Mouse (Mus musculus) forebrain, embryonic 15.5 days (tissue): ENCODE measurements around the gene Spats2l. TPM values are rescaled to one million over a fixed set of nuclear protein-coding genes. Genes with fewer than 3 reads are reported as not detected.

Experiments
- ATAC-seq: fragments of 200-750 bp; cut with Nextera tagmentation; replicated peaks from 2 replicates; pipeline ENCODE4 v1.8.0; 2017; ENCODE audit warnings: mild to moderate bottlenecking, moderate TSS enrichment, moderate library complexity
- H3K27ac ChIP-seq: fragments of 300-500 bp; sonication (generic); replicated peaks from 2 replicates; pipeline ENCODE4 v1.5.1; 2015; ENCODE audit warnings: mild to moderate bottlenecking, inconsistent platforms
- H3K27me3 ChIP-seq: fragments of 300-500 bp; sonication (generic); 2 replicates; pipeline ENCODE4 v1.6.1; 2015; ENCODE audit warnings: inconsistent platforms
- H3K36me3 ChIP-seq: fragments of 300-500 bp; sonication (generic); 2 replicates; pipeline ENCODE4 v1.6.1; 2015; ENCODE audit warnings: mild to moderate bottlenecking, inconsistent platforms
- H3K4me1 ChIP-seq: fragments of 300-500 bp; sonication (generic); 2 replicates; pipeline ENCODE4 v1.6.1; 2015; ENCODE audit warnings: inconsistent platforms
- H3K4me2 ChIP-seq: fragments of 300-500 bp; sonication (generic); replicated peaks from 2 replicates; pipeline ENCODE4 v1.6.1; 2015; ENCODE audit warnings: mild to moderate bottlenecking, inconsistent platforms
- H3K4me3 ChIP-seq: fragments of 300-500 bp; sonication (generic); 2 replicates; pipeline ENCODE4 v1.5.1; 2015; ENCODE audit warnings: mild to moderate bottlenecking, inconsistent platforms
- H3K9ac ChIP-seq: fragments of 300-500 bp; sonication (generic); replicated peaks from 2 replicates; pipeline ENCODE4 v1.6.1; 2015; ENCODE audit warnings: mild to moderate bottlenecking, inconsistent platforms
- H3K9me3 ChIP-seq: fragments of 300-500 bp; sonication (generic); 2 replicates; pipeline ENCODE4 v1.6.1; 2016; ENCODE audit warnings: inconsistent platforms
- WGBS: fragments of 180-500 bp; shearing (Covaris S2); methylation state at CpG from one replicate; pipeline ENCODE4 v1.1.7; 2015; ENCODE audit warnings: mixed read lengths; 5-methylcytosine and 5-hydroxymethylcytosine counted together
- polyA plus RNA-seq: library from polyadenylated mRNA; unstranded; fragments of >200 nt; fragmentation: Nextera tagmentation; extraction: Ambion mirVana; gene quantifications from 2 replicates; pipeline ENCODE4 v1.2.1, GENCODE M21; 2015

Gene Spats2l
- polyA plus RNA-seq, 1 experiment from 2014 or later: 50.6 TPM

GRCm38 (mm10) chr1:57952509-57952908, 178.5 kb downstream of the Spats2l start:
- no peaks in the 10 kb centered on the region for H3K27me3 ChIP-seq
- no peaks in the 10 kb centered on the region for H3K9me3 ChIP-seq
- H3K9ac ChIP-seq: no peak overlapping the region
- peaks cover 14% of the 10 kb centered on the region for H3K36me3 ChIP-seq
- no peak overlapping the region for H3K4me3 ChIP-seq
- H3K4me2 ChIP-seq: no peak overlapping the region
- H3K4me1 ChIP-seq: peaks cover 4% of the 10 kb centered on the region; the same call in 1 of the 2 replicates
- WGBS: 97% methylated on average over 4 of the region's 4 CpGs
- ATAC-seq: no peak
- no peak overlapping the region for H3K27ac ChIP-seq

DNA sequence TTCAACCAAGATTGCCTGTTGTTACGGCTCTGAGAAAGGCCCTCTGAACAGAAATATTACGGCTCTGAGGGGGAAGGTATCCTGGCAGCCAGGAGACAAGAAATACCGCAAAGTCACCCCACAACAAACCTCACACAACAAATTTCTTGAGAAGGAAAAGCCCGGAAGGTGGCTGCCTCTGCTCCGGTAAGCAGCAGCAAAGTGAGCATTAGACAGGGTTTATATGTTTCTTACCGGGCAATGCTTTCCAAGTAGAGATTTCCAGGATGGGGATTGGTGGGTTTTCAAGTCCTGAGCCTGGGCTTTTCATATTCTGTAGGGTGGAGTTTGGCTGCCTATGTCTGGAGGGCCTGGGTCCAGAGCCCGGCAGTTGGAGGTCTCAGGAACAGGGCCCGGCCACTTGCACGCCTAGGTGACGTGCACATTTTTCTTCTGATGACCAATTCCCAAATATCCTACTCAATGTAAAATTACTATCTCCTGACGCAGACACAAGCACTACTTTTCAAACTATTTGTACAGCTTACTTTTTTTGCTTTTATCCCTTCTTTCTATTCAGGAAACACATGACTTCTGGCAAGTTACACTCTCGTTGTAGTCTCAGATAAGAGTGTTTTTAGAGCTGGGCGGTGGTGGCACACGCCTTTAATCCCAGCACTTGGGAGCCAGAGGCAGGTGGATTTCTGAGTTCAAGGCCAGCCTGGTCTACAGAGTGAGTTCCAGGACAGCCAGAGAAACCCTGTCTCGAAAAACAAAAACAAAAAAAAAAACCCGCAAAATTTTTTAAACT, 179.8 kb downstream of the Spats2l start:
- H3K27ac ChIP-seq: no peak overlapping the region
- H3K4me3 ChIP-seq: no peak overlapping the region
- no peaks in the 10 kb centered on the region for H3K9me3 ChIP-seq
- WGBS: 89% methylated on average over 16 of the region's 16 CpGs
- no peaks in the 10 kb centered on the region for H3K27me3 ChIP-seq
- no peak overlapping the region for H3K9ac ChIP-seq
- H3K4me1 ChIP-seq: peaks cover 3% of the 10 kb centered on the region; the same call in 1 of the 2 replicates
- peaks cover 14% of the 10 kb centered on the region for H3K36me3 ChIP-seq
- H3K4me2 ChIP-seq: no peak overlapping the region
- ATAC-seq: no peak

DNA sequence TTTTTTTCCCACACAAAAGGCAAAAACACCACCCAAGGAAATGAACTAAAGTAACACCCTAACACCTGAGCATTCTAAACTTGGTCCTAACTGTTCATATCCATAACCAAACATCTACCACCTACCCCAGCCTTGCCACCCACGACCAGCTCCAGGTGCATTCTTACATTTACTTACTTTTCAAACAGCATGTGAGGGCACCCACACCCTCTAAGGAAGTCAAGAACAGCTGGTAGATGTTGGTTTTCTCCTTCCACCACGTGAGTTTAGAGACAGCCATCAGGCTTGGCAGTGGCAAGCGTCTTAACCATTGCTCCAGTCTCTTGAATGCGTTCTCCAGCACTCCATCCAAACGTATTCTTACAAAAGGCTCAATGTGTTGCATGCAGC, 180.4 kb downstream of the Spats2l start:
- H3K9me3 ChIP-seq: no peaks in the 10 kb centered on the region
- H3K27me3 ChIP-seq: no peaks in the 10 kb centered on the region
- WGBS: 87% methylated on average over 5 of the region's 5 CpGs
- peaks cover 14% of the 10 kb centered on the region for H3K36me3 ChIP-seq
- H3K4me3 ChIP-seq: no peak overlapping the region
- H3K4me1 ChIP-seq: no peaks in the 10 kb centered on the region
- no peak overlapping the region for H3K9ac ChIP-seq
- no peak overlapping the region for H3K27ac ChIP-seq
- H3K4me2 ChIP-seq: no peak overlapping the region
- ATAC-seq: no peak

GRCm38 (mm10) chr1:57955774-57956173, 181.8 kb downstream of the Spats2l start:
- Histone ChIP-seq H3K9me3 (no peaks in the 10 kb centered on the region), H3K36me3 (peaks cover 16% of the 10 kb centered on the region), H3K9ac (no peak overlapping the region), H3K4me2 (no peak overlapping the region), H3K4me3 (no peak overlapping the region), H3K27ac (no peak overlapping the region), H3K4me1 (no peaks in the 10 kb centered on the region), H3K27me3 (no peaks in the 10 kb centered on the region)
- ATAC-seq: no peak
- 88% methylated on average over 1 of the region's 1 CpGs for WGBS

DNA sequence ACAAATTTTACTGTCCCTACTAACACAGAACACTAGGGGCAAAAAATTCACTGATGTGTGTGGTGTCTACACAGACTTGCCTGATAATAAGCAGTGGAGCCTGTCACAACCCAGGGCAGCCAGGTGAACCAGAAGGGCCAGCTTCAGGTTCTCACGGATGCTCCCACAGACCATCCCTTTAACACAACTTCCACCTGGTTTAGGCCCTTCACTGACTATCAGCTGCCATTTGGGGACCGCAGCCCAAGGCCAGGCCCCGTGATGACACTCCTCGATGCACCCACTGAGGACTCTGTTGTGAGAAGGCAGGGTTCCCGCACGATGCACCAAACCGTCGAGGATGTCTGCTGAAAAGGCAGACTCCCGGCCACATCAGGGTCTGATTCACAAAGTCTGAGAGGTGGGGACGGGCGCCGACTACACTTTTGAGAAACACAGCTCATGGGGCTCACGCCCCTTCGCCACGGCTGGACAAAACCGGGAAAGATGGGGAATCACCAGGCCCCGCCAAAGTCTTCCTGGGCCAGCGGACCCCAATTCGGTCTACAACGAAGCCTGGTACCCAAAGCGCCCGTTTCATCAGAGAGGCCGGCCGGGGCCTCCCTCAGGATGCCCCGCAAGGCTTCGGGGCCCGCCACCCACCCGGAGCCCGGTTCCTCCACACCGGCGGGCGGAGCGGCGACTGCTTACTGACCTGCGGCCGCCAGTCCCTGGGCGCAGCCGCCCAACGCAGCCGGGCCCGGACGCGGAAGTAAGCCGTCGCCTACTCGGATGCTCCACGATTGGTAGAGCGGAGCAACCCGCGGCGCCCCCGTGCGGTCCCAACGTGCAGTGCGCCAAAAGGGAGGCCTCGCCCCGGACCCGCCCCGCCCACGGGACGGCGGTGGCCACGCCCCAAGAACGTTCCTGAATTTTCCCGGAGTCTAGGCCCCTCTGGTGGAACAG, 195.6 kb downstream of the Spats2l start:
- peak; percentile 97 for ATAC-seq
- Histone ChIP-seq H3K27ac (peak overlapping the region; percentile 75), H3K9me3 (no peaks in the 10 kb centered on the region), H3K4me2 (peak overlapping the region; percentile 74), H3K4me1 (peaks cover 24% of the 10 kb centered on the region), H3K27me3 (no peaks in the 10 kb centered on the region), H3K36me3 (peaks cover 8% of the 10 kb centered on the region; the same call in 1 of the 2 replicates), H3K9ac (peak overlapping the region; percentile 84), H3K4me3 (peak overlapping the region; percentile 63)
- WGBS: under 1% methylated on average over 65 of the region's 65 CpGs

GRCm38 (mm10) chr1:57971588-57971987, 197.6 kb downstream of the Spats2l start:
- H3K4me1 ChIP-seq: peaks cover 24% of the 10 kb centered on the region
- no peak overlapping the region for H3K4me2 ChIP-seq
- H3K9me3 ChIP-seq: no peaks in the 10 kb centered on the region
- no peak for ATAC-seq
- no peak overlapping the region for H3K27ac ChIP-seq
- no peaks in the 10 kb centered on the region for H3K36me3 ChIP-seq
- no peak overlapping the region for H3K9ac ChIP-seq
- 87% methylated on average over 2 of the region's 2 CpGs for WGBS
- no peaks in the 10 kb centered on the region for H3K27me3 ChIP-seq
- H3K4me3 ChIP-seq: no peak overlapping the region

- Histone ChIP-seq H3K4me3 (no peak overlapping the region), H3K9ac (no peak overlapping the region), H3K36me3 (no peaks in the 10 kb centered on the region), H3K27me3 (no peaks in the 10 kb centered on the region), H3K27ac (no peak overlapping the region), H3K9me3 (no peaks in the 10 kb centered on the region), H3K4me1 (no peaks in the 10 kb centered on the region), H3K4me2 (no peak overlapping the region)
- 93% methylated on average over 3 of the region's 3 CpGs for WGBS
- ATAC-seq: no peak
Observed at GRCm38 (mm10) chr1:57976860-57977259, 202.9 kb downstream of the Spats2l start.

DNA sequence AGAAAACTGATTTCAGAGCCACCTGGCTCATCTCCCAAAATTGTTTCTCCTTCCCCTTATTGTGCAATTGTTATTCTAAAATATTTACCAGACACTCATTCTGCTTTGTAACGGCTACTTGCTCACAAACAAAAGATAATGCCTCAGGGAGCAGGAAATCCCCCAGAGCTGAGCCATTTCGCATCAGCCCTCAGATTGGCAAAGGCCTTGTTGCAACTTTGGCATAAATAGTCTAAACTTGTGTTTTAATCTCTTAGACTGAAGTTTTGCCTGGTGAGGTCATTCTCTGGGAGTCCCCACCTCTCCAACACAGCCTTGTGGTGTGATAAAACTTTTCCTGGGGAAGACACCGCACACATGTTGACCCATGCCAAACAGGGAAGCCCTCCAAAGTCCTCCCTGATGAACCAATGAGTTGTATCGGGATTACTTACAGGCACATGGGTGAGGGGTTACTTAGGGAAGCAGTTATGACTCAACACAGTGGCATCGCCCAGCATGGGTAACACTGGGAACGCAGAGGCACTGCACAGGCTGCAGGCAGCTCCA, 215.2 kb downstream of the Spats2l start:
- Histone ChIP-seq H3K36me3 (no peaks in the 10 kb centered on the region), H3K27ac (no peak overlapping the region), H3K9me3 (no peaks in the 10 kb centered on the region), H3K9ac (no peak overlapping the region), H3K4me1 (no peaks in the 10 kb centered on the region), H3K27me3 (no peaks in the 10 kb centered on the region), H3K4me3 (no peak overlapping the region), H3K4me2 (no peak overlapping the region)
- 33% methylated on average over 6 of the region's 6 CpGs for WGBS
- 0 out of 2 replicates have a peak, but pooled peaks have one; percentile 19 for ATAC-seq

DNA sequence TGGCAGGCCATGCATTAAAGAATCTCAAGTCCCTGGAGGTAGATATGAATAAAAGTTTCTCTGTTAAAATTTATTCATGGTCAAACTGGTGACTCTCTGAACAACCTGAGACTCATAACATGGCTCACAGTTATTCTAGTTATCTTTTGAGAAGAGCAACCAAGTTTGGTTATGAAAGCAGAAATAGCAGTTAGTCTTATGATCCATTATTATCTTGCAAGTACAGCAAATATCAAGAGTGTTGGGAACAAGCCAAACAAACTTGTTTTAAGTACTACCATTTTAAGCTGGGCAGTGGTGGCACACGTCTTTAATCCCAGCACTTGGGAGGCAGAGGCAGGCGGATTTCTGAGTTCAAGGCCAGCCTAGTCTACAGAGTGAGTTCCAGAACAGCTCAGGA, 217.3 kb downstream of the Spats2l start:
- Histone ChIP-seq H3K27ac (no peak overlapping the region), H3K4me1 (peaks cover 2% of the 10 kb centered on the region), H3K36me3 (no peaks in the 10 kb centered on the region), H3K9me3 (no peaks in the 10 kb centered on the region), H3K4me2 (no peak overlapping the region), H3K27me3 (no peaks in the 10 kb centered on the region), H3K4me3 (no peak overlapping the region), H3K9ac (no peak overlapping the region)
- no peak for ATAC-seq
- 86% methylated on average over 2 of the region's 2 CpGs for WGBS

DNA sequence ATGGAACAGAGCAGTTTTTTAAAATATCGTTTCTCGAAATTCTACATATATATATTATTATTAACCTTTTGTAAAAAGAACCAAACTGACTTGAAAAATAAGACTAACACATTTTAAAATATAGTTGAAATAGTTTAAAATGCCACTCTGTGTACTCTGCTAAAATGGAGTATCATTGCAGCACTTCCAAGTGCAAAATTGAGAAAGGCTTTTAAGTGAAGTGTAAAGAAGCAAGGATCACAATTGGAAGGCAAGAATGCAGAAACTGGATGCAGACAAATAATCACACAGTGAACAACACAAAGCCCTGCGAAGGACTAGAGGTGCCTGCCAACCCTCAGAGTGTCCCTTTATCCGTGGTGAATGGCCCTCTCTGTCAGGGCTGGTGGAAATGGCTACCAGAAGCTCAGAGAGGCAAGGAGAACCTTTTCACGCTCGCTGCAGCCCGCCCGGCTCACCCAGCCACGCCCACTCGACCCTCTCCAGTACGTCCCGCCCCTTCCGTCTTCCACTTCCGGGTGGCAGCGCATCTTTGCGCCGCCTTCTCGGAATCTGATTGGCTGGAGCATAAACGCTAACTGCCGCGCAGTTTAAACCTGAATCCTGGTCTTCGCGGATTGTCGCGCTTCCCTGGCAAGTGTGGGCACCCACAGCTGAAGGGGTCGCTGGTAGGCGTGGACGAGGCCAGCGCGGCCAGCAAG, 221.6 kb downstream of the Spats2l start, which contains the start of gene Sgo2a:
Sgo2a (plus strand) TSS at position 540 of the 701 bp plus-strand sequence.
- H3K4me3 ChIP-seq: peak within 1 kb of the TSS; percentile 82
- no peaks in the 10 kb centered on the region for H3K27me3 ChIP-seq
- no peaks in the 10 kb centered on the region for H3K9me3 ChIP-seq
- no peaks in the 10 kb centered on the region for H3K36me3 ChIP-seq
- ATAC-seq: peak; percentile 99
- H3K9ac ChIP-seq: peak within 1 kb of the TSS; percentile 67
- WGBS: 7% methylated on average over 30 of the region's 30 CpGs
- H3K4me1 ChIP-seq: peaks cover 21% of the 10 kb centered on the region
- H3K4me2 ChIP-seq: peak within 1 kb of the TSS; percentile 80
- peak within 1 kb of the TSS; percentile 95 for H3K27ac ChIP-seq

DNA sequence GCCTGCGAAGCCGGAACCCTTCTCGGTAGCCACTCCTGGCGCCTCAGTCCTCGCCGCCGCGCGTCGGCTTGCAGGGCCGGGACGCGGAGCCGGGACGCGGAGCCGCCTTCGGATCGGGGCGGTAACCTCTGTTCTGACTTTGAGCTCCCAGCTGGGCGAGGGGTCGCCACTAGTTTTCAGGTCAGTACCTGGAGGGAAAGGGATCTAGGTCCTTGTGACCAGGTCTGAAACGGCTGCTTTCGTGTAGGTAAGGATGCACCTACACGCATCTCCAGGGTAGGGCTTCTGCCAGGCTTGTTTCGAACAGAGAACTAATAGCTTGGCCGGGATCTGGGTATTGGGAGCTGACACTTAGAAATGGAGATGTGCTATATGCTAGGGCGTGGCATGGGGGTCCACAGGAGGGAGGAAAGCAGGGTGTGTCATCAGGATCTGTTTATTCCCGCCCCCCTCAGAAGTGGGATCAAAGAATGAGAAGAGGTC, 222.2 kb downstream of the Spats2l start:
- WGBS: under 1% methylated on average over 29 of the region's 29 CpGs
- H3K4me1 ChIP-seq: peaks cover 21% of the 10 kb centered on the region
- no peak; the same call in 1 of the 2 replicates for ATAC-seq

More for the DNA sequence above, 222.2 kb downstream of the Spats2l start:
- no peaks in the 10 kb centered on the region for H3K27me3 ChIP-seq
- peak overlapping the region; percentile 80 for H3K4me2 ChIP-seq
- no peaks in the 10 kb centered on the region for H3K9me3 ChIP-seq
- H3K36me3 ChIP-seq: no peaks in the 10 kb centered on the region
- peak overlapping the region; percentile 95 for H3K27ac ChIP-seq
- H3K4me3 ChIP-seq: peak overlapping the region; percentile 82
- H3K9ac ChIP-seq: peak overlapping the region; percentile 57
